Mouse (Mus musculus) heart, embryonic 14.5 days (tissue): ENCODE measurements around the gene Cdca5. TPM values are rescaled to one million over a fixed set of nuclear protein-coding genes. Genes with fewer than 3 reads are reported as not detected.

Experiments used
- ATAC-seq: fragments of 200-750 bp; cut with Nextera tagmentation; 2 replicates; pipeline ENCODE4 v1.8.0; 2017; ENCODE audit warnings: low read depth, moderate TSS enrichment; ENCODE audit not compliant: insufficient number of reproducible peaks, insufficient read depth, low FRiP score
- H3K27ac ChIP-seq, 2 experiments: fragments of 200-500 bp in 1 of 2; fragments of 300-500 bp in 1 of 2; sonication (generic) in 1 of 2; replicated peaks in 1 of 2; 2 replicates each; pipeline ENCODE4 v1.5.1; 2012 to 2014; ENCODE audit warnings: low read depth in 2 of 2, low read length in 2 of 2, control low read depth in 1 of 2, mild to moderate bottlenecking in 1 of 2, mixed read lengths in 1 of 2; ENCODE audit not compliant: control insufficient read depth in 1 of 2, insufficient read depth in 1 of 2
- H3K27me3 ChIP-seq: fragments of 300-500 bp; sonication (generic); 2 replicates; pipeline ENCODE4 v1.6.1; 2014; ENCODE audit warnings: mild to moderate bottlenecking, low read length, control low read depth; ENCODE audit not compliant: control insufficient read depth, insufficient read depth
- H3K36me3 ChIP-seq: fragments of 300-500 bp; sonication (generic); 2 replicates; pipeline ENCODE4 v1.6.1; 2014; ENCODE audit warnings: mild to moderate bottlenecking, control low read depth, low read length, mixed read lengths; ENCODE audit not compliant: control insufficient read depth, insufficient read depth
- H3K4me1 ChIP-seq, 2 experiments: fragments of 200-500 bp in 1 of 2; fragments of 300-500 bp in 1 of 2; sonication (generic) in 1 of 2; 2 replicates each; pipeline ENCODE4 v1.6.1; 2012 to 2014; ENCODE audit warnings: low read length in 2 of 2, control low read depth in 1 of 2, mixed read lengths in 1 of 2; ENCODE audit not compliant: control insufficient read depth in 2 of 2, insufficient read depth in 2 of 2
- H3K4me2 ChIP-seq: fragments of 300-500 bp; sonication (generic); 2 replicates; pipeline ENCODE4 v1.6.1; 2014; ENCODE audit warnings: mild to moderate bottlenecking, low read length
- H3K4me3 ChIP-seq, 2 experiments: fragments of 200-500 bp in 1 of 2; fragments of 300-500 bp in 1 of 2; sonication (generic) in 1 of 2; 2 replicates each; pipeline ENCODE4 v1.5.1; 2012 to 2014; ENCODE audit warnings: low read length in 2 of 2, mild to moderate bottlenecking in 2 of 2, control low read depth in 1 of 2, low read depth in 1 of 2, moderate library complexity in 1 of 2; ENCODE audit not compliant: control insufficient read depth in 1 of 2, insufficient read depth in 1 of 2
- H3K9ac ChIP-seq: fragments of 300-500 bp; sonication (generic); 2 replicates; pipeline ENCODE4 v1.6.1; 2014; ENCODE audit warnings: mild to moderate bottlenecking, low read length
- H3K9me3 ChIP-seq: fragments of 300-500 bp; sonication (generic); 2 replicates; pipeline ENCODE4 v1.6.1; 2016; ENCODE audit warnings: low read length, control low read depth; ENCODE audit not compliant: control insufficient read depth
- WGBS: fragments of 180-500 bp; shearing (Covaris S2); extraction: QIAGEN DNeasy Blood & Tissue Kit; methylation state at CpG from one replicate; pipeline ENCODE4 v1.1.7; 2014; 5-methylcytosine and 5-hydroxymethylcytosine counted together
- polyA plus RNA-seq: library from polyadenylated mRNA; unstranded; fragments of >200 nt; fragmentation: Nextera tagmentation; extraction: Ambion mirVana; gene quantifications from 2 replicates; pipeline ENCODE4 v1.2.1, GENCODE M21; 2014

Cdca5 gene
- polyA plus RNA-seq, 1 experiment from 2014 or later = 24.0 TPM

GRCm38 (mm10) chr19:6116113-6116850 lies 31.5 kb downstream of the Cdca5 start:
- H3K4me2 ChIP-seq = peak overlapping the region; percentile 85; the same call in 1 of the 2 replicates
- no peaks in the 10 kb centered on the region for H3K27me3 ChIP-seq
- peak overlapping the region; percentile 39; the same call in 1 of the 2 replicates for H3K9ac ChIP-seq
- no peaks in the 10 kb centered on the region for H3K9me3 ChIP-seq
- WGBS = 85% methylated on average over 15 of the region's 15 CpGs
- H3K36me3 ChIP-seq = peaks cover 27% of the 10 kb centered on the region
- no peak for ATAC-seq
- peaks cover 10 to 19% of the 10 kb centered on the region in 2 experiments for H3K4me1 ChIP-seq
- H3K27ac ChIP-seq = no peak overlapping the region
- no peak overlapping the region for H3K4me3 ChIP-seq

- peak overlapping the region; percentile 92 to 96 for H3K27ac ChIP-seq
- no peak for ATAC-seq
- H3K9me3 ChIP-seq = no peaks in the 10 kb centered on the region
- H3K9ac ChIP-seq = peak overlapping the region; percentile 92
- no peaks in the 10 kb centered on the region for H3K27me3 ChIP-seq
- 4% methylated on average over 32 of the region's 32 CpGs for WGBS
- peak overlapping the region; percentile 66 to 78 for H3K4me3 ChIP-seq
- peak overlapping the region; percentile 85 for H3K4me2 ChIP-seq
- peaks cover 30% of the 10 kb centered on the region for H3K36me3 ChIP-seq
- peaks cover 10 to 19% of the 10 kb centered on the region in 2 experiments for H3K4me1 ChIP-seq
Observed at GRCm38 (mm10) chr19:6117346-6117985, 32.7 kb downstream of the Cdca5 start.

GRCm38 (mm10) chr19:6117986-6118676 lies 33.3 kb downstream of the Cdca5 start, which contains the start of gene Sac3d1:
Sac3d1 (minus strand) TSS chr19:6118650.
- Histone ChIP-seq H3K4me3 (peak within 1 kb of the TSS; percentile 66 to 78), H3K9me3 (no peaks in the 10 kb centered on the region), H3K27ac (peak within 1 kb of the TSS; percentile 92 to 96), H3K36me3 (peaks cover 30% of the 10 kb centered on the region), H3K4me1 (peaks cover 10 to 19% of the 10 kb centered on the region in 2 experiments), H3K9ac (peak within 1 kb of the TSS; percentile 92), H3K4me2 (peak within 1 kb of the TSS; percentile 85), H3K27me3 (no peaks in the 10 kb centered on the region)
- peak; percentile 74 for ATAC-seq
- WGBS = under 1% methylated on average over 77 of the region's 77 CpGs

GRCm38 (mm10) chr19:6118677-6119185 lies 33.9 kb downstream of the Cdca5 start:
- peak overlapping the region; percentile 70 to 96 for H3K27ac ChIP-seq
- H3K4me3 ChIP-seq = peak overlapping the region; percentile 66 to 78
- no peaks in the 10 kb centered on the region for H3K27me3 ChIP-seq
- H3K4me2 ChIP-seq = peak overlapping the region; percentile 85
- ATAC-seq = 0 out of 2 replicates have a peak, but pooled peaks have one; percentile 2
- H3K9ac ChIP-seq = peak overlapping the region; percentile 92
- H3K4me1 ChIP-seq = peaks cover 10 to 19% of the 10 kb centered on the region in 2 experiments
- H3K36me3 ChIP-seq = peaks cover 33% of the 10 kb centered on the region
- H3K9me3 ChIP-seq = no peaks in the 10 kb centered on the region
- WGBS = 1% methylated on average over 8 of the region's 8 CpGs

- ATAC-seq = no peak
- Histone ChIP-seq H3K4me2 (no peak overlapping the region), H3K27me3 (no peaks in the 10 kb centered on the region), H3K9me3 (no peaks in the 10 kb centered on the region), H3K9ac (no peak overlapping the region), H3K27ac (no peak overlapping the region), H3K4me1 (peaks cover 3 to 12% of the 10 kb centered on the region in 2 experiments), H3K36me3 (0 out of 2 replicates have a peak, but pooled peaks cover 10% of the 10 kb centered on the region), H3K4me3 (no peak overlapping the region)
- 25% methylated on average over 19 of the region's 19 CpGs for WGBS
Observed at GRCm38 (mm10) chr19:6121761-6122160, 37.0 kb downstream of the Cdca5 start.

GRCm38 (mm10) chr19:6123330-6123729 lies 38.5 kb downstream of the Cdca5 start:
- Histone ChIP-seq H3K4me1 (peaks cover 0 to 6% of the 10 kb centered on the region in 2 experiments; a peak in 2 of 4 replicates), H3K27me3 (no peaks in the 10 kb centered on the region), H3K4me2 (no peak overlapping the region), H3K9ac (no peak overlapping the region), H3K27ac (no peak overlapping the region), H3K4me3 (no peak overlapping the region), H3K36me3 (0 out of 2 replicates have a peak, but pooled peaks cover 10% of the 10 kb centered on the region), H3K9me3 (no peaks in the 10 kb centered on the region)
- ATAC-seq = no peak
- WGBS = 85% methylated on average over 8 of the region's 8 CpGs

- Histone ChIP-seq H3K4me1 (no peaks in the 10 kb centered on the region), H3K27ac (no peak overlapping the region), H3K4me2 (no peak overlapping the region), H3K9ac (no peak overlapping the region), H3K4me3 (no peak overlapping the region), H3K36me3 (0 out of 2 replicates have a peak, but pooled peaks cover 10% of the 10 kb centered on the region), H3K27me3 (no peaks in the 10 kb centered on the region), H3K9me3 (no peaks in the 10 kb centered on the region)
- ATAC-seq = no peak
- 65% methylated on average over 2 of the region's 2 CpGs for WGBS
Observed at GRCm38 (mm10) chr19:6124898-6125297, 40.1 kb downstream of the Cdca5 start.
